Mouse (Mus musculus) layer of hippocampus, adult 8-10 months (tissue): ENCODE results near the gene Gm17455. TPM values are rescaled to one million over a fixed set of nuclear protein-coding genes. Genes with fewer than 3 reads are reported as not detected.

Experiments used
- DNase-seq, 2 experiments: peaks; one replicate each; pipeline ENCODE4 v3.0.0; 2022; ENCODE audit warnings: low spot score in 2 of 2
- total RNA-seq, 4 experiments: library from RNA; stranded (reverse); gene quantifications; 2 replicates each; pipeline ENCODE4 v1.2.4; 2022

The Gm17455 gene
- total RNA-seq, result under 1 TPM in 2 of 4 experiments, not detected in 2; 0.45 to 0.55 TPM

DNA sequence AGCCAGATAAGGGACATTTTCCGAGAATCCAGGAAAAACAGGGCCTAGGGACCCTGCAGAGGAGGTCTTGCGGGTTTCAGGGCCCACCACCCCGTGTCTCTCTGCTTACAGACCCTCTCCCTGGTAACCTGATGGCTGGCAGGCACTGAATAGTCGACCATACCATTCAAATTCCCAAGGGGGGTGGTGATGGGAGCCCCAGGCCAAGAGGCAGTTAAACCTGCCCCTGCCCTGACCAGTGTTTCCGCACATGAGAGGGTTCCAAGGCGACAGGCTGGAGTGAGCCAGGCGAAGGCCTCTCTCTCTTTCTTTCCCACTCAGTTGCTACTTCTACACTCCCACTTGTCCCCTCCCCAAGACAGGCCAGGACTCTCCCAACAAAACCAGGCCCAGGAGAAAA is at the start of gene Gm17455:
Gene Gm17455, plus strand, starts transcription at position 278 of the 400 bp plus-strand sequence.
- no peak for DNase-seq

DNA sequence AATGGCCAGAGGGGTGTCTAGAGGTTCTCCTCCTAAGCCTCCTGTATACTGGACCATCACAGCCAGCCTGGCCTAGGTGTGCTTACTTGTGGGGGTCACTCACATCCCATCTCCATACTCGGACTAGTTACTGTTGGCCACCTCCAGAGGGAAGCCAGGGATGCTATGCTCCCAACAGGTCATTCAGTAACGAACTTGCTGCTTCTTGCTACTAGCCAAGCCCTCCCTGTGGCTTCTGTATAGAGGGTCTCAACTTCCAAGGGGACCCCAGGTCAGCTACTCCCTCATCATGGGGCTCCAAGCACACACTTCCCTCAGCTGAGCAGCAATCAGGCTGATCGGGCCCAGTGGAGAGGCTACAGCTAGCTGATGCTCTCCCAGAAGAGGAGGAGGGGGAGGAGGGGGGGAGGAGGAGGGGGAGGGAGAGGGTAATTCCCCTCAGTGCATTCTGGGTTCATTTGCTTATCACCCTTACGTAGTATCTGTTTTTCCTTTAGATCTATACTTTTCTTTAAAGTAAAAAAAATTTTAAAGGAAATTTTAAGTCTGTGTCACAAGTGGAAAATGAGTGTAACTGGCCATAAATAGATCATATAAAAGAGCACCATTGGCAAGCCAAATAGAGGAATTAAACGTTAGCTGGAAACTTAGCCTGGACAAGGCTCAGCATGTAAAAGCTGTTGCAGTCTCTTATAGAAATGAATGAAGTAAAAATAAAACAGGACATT is 49.3 kb upstream of the Gm17455 start:
- no peak for DNase-seq

GRCm38 (mm10) chr10:60350805-60351167 is 48.7 kb upstream of the Gm17455 start:
- peak; percentile 35 to 65 for DNase-seq

GRCm38 (mm10) chr10:60351248-60351647 is 48.3 kb upstream of the Gm17455 start:
- no peak for DNase-seq

DNA sequence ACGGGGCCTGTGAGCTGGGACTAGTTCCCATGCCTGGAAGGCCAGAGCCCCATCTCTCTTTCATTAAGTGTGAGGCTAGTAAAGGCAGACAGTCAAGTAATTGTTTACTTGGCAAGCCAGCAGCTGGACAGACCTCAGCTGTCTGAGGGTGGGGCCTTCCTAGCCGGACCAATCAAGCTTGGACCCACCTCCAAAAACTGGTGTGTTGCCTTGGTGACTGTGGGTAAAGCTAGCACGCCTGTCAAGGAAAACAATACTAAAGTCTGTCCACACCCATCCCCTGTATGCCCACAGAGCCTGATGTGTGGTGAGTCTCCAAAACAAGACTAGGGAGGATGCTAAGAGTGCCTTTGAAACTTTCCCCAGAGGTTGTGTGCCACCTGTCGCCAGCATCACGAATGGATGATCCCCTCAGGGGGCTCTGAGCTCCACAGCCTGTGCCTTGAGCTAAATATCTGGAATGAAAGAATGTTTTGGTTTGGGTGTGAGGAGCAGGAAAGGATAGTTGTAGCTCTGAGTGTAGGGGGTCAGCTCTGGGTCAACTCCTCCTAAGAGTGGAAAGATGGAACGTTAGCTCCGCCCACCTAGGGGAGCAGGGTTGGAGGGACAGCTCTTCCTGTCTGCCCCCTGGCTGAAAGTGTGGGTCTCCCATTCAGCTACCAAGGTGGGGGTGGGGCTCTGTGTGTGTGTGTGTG is 47.6 kb upstream of the Gm17455 start:
- DNase-seq, result no peak

DNA sequence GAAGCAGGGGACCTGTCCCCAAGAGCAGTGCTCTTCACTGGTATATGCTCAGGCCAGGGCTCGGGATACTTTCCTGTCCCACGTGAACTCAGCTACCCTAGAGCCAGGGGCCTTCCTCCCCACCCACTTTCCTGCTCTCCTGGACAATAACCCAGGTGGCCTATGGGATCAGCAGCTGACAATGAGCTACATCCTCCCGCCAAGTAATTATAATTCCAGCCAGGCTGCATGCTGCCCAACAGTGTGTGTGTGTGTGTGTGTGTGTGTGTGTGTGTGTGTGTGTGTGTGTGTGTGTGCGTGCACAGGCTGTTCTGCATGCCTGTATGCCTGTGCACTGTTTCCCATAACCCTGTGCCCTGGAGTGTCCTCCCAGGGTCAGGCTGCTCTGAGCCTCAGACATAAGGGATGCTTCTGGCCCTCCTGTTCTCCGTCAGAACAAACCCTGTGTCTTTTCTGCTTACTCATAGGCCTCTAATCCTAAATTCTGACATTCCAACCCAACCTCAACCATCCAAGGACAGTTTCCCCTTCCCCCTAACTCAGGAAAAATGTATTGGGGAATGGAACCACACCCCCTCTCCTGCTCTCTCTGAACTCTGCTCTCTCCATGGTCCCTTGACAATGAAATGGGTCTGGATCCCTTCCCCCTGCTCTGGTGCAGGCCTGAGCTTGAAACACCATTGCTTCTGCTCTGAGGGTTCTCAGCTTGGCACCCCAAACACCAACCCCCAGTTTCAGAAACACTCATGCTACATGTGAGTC is 46.1 kb upstream of the Gm17455 start:
- DNase-seq, result no peak

DNA sequence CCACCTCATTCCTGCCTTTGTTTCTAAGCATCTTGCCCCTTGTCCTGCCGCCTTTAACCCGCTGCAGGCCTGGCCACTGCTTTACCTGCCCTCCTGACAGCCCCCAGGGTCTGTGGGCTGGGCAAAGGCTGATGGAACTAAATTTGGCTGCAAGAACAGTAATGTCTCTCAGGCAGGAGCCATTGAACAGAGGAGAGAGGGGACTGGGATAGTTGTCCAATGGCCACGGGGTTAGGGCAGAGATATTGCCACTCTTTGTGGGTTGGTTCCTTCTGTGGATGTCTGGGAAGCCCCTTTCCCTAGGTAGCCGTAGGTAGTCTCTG is 45.6 kb upstream of the Gm17455 start:
- DNase-seq, result no peak

DNA sequence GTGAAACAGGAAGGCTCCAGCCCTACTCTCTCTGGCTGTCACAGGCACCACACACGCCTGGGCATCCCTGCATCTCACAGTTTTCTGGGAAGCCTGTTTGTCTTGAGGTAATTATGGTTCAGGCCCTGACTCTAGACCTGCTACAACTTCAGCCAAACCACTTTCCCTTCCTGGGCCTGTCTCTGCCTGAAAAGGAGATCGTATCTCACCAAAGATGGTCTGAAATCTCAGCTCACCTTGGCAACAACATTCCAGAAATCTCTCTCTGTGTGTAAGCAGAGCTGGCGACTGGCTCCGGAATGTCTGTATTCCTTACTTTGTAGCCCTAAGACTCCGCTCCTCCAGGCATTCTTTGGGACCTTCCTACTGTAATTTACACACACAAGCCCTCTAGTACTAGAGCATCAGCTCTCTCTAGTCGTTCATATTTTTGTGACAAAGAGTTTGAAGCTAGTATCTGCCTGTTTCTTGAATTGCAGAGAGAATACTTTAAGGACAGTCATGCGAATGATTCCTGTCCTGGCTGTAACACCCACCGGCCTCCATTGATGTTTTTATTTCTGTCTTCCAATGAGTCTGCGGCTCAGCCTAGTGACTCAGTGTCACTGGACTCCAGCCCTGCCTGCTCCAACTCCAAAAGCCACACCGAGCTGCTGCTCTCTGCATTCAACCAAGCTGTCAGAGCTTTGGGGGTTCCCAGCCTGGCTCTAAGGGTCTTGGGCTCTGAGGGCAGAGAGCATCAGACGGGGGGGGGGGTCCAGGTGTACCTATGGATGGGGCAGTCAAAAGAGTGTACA is 44.4 kb upstream of the Gm17455 start:
- DNase-seq, result no peak

- DNase-seq, result no peak
Measured at GRCm38 (mm10) chr10:60357441-60357840, 42.1 kb upstream of the Gm17455 start.

- no peak for DNase-seq
Measured at GRCm38 (mm10) chr10:60357901-60358300, 41.6 kb upstream of the Gm17455 start.

DNA sequence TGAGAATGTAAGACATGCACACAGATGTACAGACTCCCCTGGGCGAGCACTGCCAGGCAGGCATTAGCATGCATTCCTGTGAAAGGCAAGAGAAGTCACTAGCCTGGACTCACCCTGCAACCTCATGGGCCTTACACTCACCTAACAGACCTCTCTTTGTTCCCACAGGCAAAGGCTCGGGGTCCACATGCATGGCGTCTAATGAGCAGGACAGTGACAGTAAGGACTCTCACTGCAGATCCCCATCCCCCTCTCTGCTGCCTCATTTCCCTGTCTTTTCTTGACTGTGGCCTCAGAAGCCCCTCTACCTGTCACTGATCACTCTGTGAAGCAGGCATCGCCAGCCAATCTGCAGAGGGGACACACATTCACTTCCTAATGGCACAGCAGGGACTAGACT is 40.8 kb upstream of the Gm17455 start:
- no peak for DNase-seq

GRCm38 (mm10) chr10:60361615-60362309 is 37.8 kb upstream of the Gm17455 start:
- DNase-seq, result no peak

GRCm38 (mm10) chr10:60362310-60362628 is 37.3 kb upstream of the Gm17455 start:
- no peak for DNase-seq

DNA sequence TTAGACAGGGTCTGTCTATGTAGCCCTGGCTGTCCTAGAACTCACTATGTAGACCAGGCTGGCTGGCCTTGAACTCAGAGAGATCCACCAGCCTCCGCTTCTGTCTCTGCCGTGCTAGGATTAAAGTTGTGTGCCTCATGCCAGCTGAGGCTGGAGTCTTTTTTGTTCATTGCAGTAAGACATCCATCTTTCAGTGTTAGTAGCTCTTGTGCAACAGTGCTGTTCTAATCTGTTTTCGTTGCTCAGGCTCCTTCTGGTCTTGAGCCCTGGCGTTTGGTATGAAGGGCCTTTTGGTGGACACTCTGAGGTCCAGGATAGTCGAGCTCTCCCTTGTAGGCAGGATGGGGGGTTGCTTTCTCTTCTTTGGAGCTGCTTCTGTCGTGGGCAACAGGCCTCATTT is 36.1 kb upstream of the Gm17455 start:
- DNase-seq, result no peak

- no peak for DNase-seq
Measured at GRCm38 (mm10) chr10:60367145-60367544, 32.4 kb upstream of the Gm17455 start.

DNA sequence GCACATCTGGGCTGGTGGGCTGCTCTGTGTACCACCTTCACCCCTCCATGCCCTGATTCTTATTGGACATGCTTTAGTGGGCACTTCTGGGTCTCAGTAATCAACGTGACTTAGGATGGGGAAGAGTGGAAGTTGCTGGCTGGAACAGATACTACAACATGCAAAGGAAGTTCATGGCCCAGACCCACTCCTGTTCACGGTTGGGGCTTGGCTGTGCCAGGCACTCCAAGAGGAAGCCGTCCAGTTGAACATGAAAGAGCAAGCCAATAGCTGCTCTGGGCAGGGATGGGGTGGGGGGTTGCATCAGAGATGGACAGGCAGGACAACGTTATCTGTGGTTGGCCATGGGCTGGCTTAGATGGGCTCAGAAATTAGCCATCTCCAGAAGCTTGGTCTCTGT is 31.6 kb upstream of the Gm17455 start:
- no peak for DNase-seq

DNA sequence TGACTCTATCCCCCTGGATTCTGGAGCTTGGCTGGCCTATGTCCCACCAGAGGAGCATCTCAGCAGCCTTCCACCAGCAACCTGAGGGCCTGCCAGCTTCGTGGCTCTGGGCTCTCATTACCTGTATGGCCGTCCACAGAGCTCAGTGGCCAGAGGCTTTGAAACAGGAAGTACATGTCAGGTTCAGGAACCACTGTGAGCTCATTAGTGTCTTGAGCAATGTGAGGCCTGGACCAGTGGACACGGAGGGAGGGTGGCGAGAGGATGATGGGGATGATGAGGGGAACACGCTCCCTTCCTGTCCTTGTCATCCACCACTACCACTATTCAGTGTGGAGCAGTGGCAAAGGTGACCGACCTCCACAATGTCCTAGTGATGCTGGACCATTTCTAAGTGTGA is 30.1 kb upstream of the Gm17455 start:
- DNase-seq, result no peak

GRCm38 (mm10) chr10:60370098-60370497 is 29.4 kb upstream of the Gm17455 start:
- DNase-seq, result peak; percentile 43 to 59

- DNase-seq, result no peak
Measured at GRCm38 (mm10) chr10:60370601-60371061, 28.9 kb upstream of the Gm17455 start.

- DNase-seq, result no peak
Measured at GRCm38 (mm10) chr10:60371596-60372386, 27.7 kb upstream of the Gm17455 start.
